Mouse (Mus musculus) midbrain, embryonic 16.5 days (tissue): ENCODE data around the gene L1cam. TPM values are rescaled to one million over a fixed set of nuclear protein-coding genes. Genes with fewer than 3 reads are reported as not detected.

Experiments used
- ATAC-seq: fragments of 200-750 bp; cut with Nextera tagmentation; 2 replicates; pipeline ENCODE4 v1.8.0; 2017; ENCODE audit warnings: moderate TSS enrichment
- H3K27ac ChIP-seq: fragments of 300-500 bp; sonication (generic); 2 replicates; pipeline ENCODE4 v1.5.1; 2014; ENCODE audit warnings: mild to moderate bottlenecking, low read length, mixed read lengths
- H3K27me3 ChIP-seq: fragments of 300-500 bp; sonication (generic); 2 replicates; pipeline ENCODE4 v1.6.1; 2014; ENCODE audit warnings: low read depth, low read length, mixed read lengths; ENCODE audit not compliant: control insufficient read depth, insufficient read depth
- H3K36me3 ChIP-seq: fragments of 300-500 bp; sonication (generic); 2 replicates; pipeline ENCODE4 v1.6.1; 2014; ENCODE audit warnings: mild to moderate bottlenecking, low read length, moderate library complexity, mixed read lengths; ENCODE audit not compliant: control insufficient read depth, insufficient read depth
- H3K4me1 ChIP-seq: fragments of 300-500 bp; sonication (generic); 2 replicates; pipeline ENCODE4 v1.6.1; 2014; ENCODE audit warnings: mild to moderate bottlenecking, low read length, mixed read lengths; ENCODE audit not compliant: control insufficient read depth, insufficient read depth
- H3K4me2 ChIP-seq: fragments of 300-500 bp; sonication (generic); 2 replicates; pipeline ENCODE4 v1.6.1; 2014; ENCODE audit warnings: mild to moderate bottlenecking, low read length, mixed read lengths
- H3K4me3 ChIP-seq: fragments of 300-500 bp; sonication (generic); 2 replicates; pipeline ENCODE4 v1.5.1; 2014; ENCODE audit warnings: low read depth, mild to moderate bottlenecking, low read length, moderate library complexity, mixed read lengths
- H3K9ac ChIP-seq: fragments of 300-500 bp; sonication (generic); 2 replicates; pipeline ENCODE4 v1.6.1; 2014; ENCODE audit warnings: low read depth, low read length, mixed read lengths
- H3K9me3 ChIP-seq: fragments of 300-500 bp; sonication (generic); replicated peaks from 2 replicates; pipeline ENCODE4 v1.6.1; 2014; ENCODE audit warnings: mild to moderate bottlenecking, low read length, mixed read lengths; ENCODE audit not compliant: control insufficient read depth, poor library complexity, severe bottlenecking
- WGBS: fragments of 180-500 bp; shearing (Covaris S2); extraction: QIAGEN DNeasy Blood & Tissue Kit; methylation state at CpG from one replicate; pipeline ENCODE4 v1.1.7; 2014; 5-methylcytosine and 5-hydroxymethylcytosine counted together
- polyA plus RNA-seq: library from polyadenylated mRNA; unstranded; fragments of >200 nt; fragmentation: Nextera tagmentation; extraction: Ambion mirVana; gene quantifications from 2 replicates; pipeline ENCODE4 v1.2.1, GENCODE M21; 2015

Gene L1cam
- 122 and 134 TPM in 2 replicates for polyA plus RNA-seq

DNA sequence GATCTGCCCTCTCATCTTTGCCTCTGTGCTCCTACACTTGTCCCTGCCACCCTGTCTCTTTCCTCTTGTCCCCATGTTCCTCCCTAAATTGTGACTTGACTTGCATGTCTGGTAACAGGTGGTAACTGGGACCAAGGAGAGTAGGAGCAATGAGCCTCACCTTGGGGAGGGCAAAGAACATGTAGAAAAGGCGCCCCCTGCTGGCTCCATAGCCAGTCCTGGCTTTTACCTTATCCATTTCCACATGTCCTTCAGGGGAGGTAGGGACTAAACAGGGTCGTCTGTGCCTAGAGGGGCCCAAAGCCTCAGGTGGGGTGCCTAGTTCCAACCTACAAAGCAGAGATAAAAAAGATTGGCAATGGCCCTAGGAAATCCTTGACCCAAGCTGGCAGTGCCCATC lies at the start of gene L1cam:
Gene L1cam, minus strand, starts transcription at position 387 of the 400 bp plus-strand sequence.
- Histone ChIP-seq H3K9ac (no peak within 1 kb of the TSS), H3K4me1 (no peaks in the 10 kb centered on the region), H3K4me2 (no peak within 1 kb of the TSS), H3K9me3 (no peaks in the 10 kb centered on the region), H3K27ac (no peak within 1 kb of the TSS), H3K27me3 (no peaks in the 10 kb centered on the region), H3K36me3 (no peaks in the 10 kb centered on the region), H3K4me3 (no peak within 1 kb of the TSS)
- WGBS = 18% methylated on average over 2 of the region's 2 CpGs
- no peak for ATAC-seq

DNA sequence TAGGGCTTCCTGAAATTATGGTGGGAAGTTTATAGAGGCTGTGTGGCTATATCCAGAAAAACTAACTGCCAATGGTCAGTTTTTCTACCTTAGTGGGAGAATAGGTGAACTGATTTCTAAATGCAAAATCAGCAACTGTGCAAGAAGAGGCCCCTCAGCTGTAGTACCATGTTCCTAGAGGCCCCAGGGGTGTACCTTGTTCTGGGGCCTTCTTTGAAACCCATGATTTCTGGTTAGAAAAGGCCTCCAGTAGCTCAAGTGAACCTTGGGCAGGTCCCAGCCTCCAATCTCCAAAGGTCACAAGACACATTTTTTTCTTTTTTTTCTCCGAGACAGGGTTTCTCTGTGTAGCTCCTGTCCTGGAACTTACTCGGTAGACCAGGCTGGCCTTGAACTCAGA lies 46.4 kb upstream of the L1cam start:
- Histone ChIP-seq H3K27ac (no peak overlapping the region), H3K9ac (no peak overlapping the region), H3K9me3 (no peaks in the 10 kb centered on the region), H3K4me1 (no peaks in the 10 kb centered on the region), H3K4me2 (no peak overlapping the region), H3K4me3 (no peak overlapping the region), H3K27me3 (no peaks in the 10 kb centered on the region), H3K36me3 (peaks cover 8% of the 10 kb centered on the region; the same call in 1 of the 2 replicates)
- WGBS = 81% methylated on average over 2 of the region's 2 CpGs
- no peak for ATAC-seq

- Histone ChIP-seq H3K27ac (no peak overlapping the region), H3K4me1 (no peaks in the 10 kb centered on the region), H3K27me3 (no peaks in the 10 kb centered on the region), H3K9ac (no peak overlapping the region), H3K9me3 (no peaks in the 10 kb centered on the region), H3K4me3 (no peak overlapping the region), H3K4me2 (no peak overlapping the region), H3K36me3 (peaks cover 8% of the 10 kb centered on the region; the same call in 1 of the 2 replicates)
- 100% methylated on average over 2 of the region's 2 CpGs for WGBS
- no peak for ATAC-seq
Measured at GRCm38 (mm10) chrX:73941860-73942259, 46.0 kb upstream of the L1cam start.

DNA sequence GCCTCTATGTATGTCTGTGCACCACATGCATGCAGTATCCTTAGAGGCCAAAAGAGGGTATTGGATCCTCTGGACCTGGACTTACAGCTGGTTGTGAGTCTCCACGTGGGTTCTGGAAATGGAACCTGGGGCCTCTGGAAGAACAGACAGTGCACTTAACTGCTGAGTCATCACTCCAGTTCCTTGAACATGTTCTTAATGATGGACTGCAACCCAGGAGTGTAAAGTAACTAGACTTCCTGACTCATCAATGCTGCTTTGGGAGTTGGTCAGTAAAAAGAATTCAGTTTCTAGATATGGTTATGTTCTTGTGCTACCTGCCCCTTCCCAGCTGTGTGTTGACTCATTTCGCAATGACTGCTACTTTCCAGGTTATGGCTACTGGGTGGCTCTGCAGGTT lies 36.0 kb upstream of the L1cam start:
- H3K4me2 ChIP-seq = no peak overlapping the region
- H3K9me3 ChIP-seq = no peaks in the 10 kb centered on the region
- H3K9ac ChIP-seq = no peak overlapping the region
- no peaks in the 10 kb centered on the region for H3K36me3 ChIP-seq
- H3K4me1 ChIP-seq = no peaks in the 10 kb centered on the region
- no peaks in the 10 kb centered on the region for H3K27me3 ChIP-seq
- H3K4me3 ChIP-seq = no peak overlapping the region
- ATAC-seq = no peak
- no peak overlapping the region for H3K27ac ChIP-seq
- 87% methylated on average over 2 of the region's 2 CpGs for WGBS

- 0 out of 2 replicates have a peak within 1 kb of the TSS, but pooled peaks have one; percentile 1 for H3K4me2 ChIP-seq
- H3K4me1 ChIP-seq = no peaks in the 10 kb centered on the region
- ATAC-seq = no peak
- no peaks in the 10 kb centered on the region for H3K9me3 ChIP-seq
- 44% methylated on average over 17 of the region's 17 CpGs for WGBS
- no peaks in the 10 kb centered on the region for H3K27me3 ChIP-seq
- H3K9ac ChIP-seq = no peak within 1 kb of the TSS
- no peak within 1 kb of the TSS for H3K4me3 ChIP-seq
- no peaks in the 10 kb centered on the region for H3K36me3 ChIP-seq
- no peak within 1 kb of the TSS for H3K27ac ChIP-seq
Measured at GRCm38 (mm10) chrX:73930402-73931062, 34.6 kb upstream of the L1cam start, which contains the start of gene Renbp. Gene Renbp (minus strand): TSS chrX:73930850.

GRCm38 (mm10) chrX:73922550-73922882 lies 26.6 kb upstream of the L1cam start:
- H3K9ac ChIP-seq = peak overlapping the region; percentile 70
- 0 out of 2 replicates have a peak, but pooled peaks cover 2% of the 10 kb centered on the region for H3K36me3 ChIP-seq
- peak overlapping the region; percentile 84 for H3K27ac ChIP-seq
- peak overlapping the region; percentile 60; the same call in 1 of the 2 replicates for H3K4me3 ChIP-seq
- no peaks in the 10 kb centered on the region for H3K9me3 ChIP-seq
- H3K4me2 ChIP-seq = peak overlapping the region; percentile 70
- 73% methylated on average over 8 of the region's 8 CpGs for WGBS
- H3K4me1 ChIP-seq = peaks cover 7% of the 10 kb centered on the region
- ATAC-seq = peak; percentile 31; the same call in 1 of the 2 replicates
- no peaks in the 10 kb centered on the region for H3K27me3 ChIP-seq

DNA sequence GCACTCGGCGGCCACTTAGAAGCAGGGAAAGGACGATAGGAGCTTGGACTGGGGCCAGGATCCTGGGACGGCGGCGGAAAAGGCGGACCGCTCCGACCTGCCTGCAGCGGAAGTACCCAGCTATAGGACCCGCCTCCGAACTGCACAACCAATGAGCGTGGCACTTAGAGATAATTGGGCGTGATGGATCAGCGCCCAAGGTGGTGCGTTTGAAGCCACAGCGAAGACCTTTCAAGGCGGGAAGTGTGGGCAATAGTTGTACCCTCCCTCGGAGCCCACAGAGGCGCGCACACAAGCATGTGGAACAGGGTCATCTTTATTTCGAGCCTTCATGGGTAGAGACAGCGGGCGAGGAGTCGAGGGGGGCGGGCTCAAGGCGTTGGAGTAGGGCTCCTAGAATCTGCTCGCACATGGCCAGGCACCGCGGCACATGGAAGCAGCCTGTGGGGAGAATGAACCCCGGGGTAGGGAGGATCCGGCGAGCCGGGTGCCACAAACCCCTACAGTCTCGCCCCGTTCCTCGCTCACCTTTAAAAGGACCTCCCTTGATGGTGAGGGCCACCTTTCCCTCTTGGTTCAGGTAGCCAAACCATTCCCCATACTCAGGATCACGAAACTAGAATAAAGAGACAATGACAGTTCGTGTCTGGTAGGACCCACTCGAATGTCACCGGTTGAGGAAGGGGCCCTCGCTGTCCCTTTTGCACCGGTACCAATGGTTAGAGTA lies 26.1 kb upstream of the L1cam start, which contains the start of the genes Arhgap4 and Naa10:
Gene Arhgap4, minus strand, starts transcription at position 48 of the 727 bp plus-strand sequence.
Gene Naa10, minus strand, starts transcription at position 122 of the 727 bp plus-strand sequence.
- Histone ChIP-seq H3K27me3 (no peaks in the 10 kb centered on the region), H3K4me1 (peaks cover 7% of the 10 kb centered on the region), H3K4me3 (peak within 1 kb of the TSS; percentile 60), H3K27ac (peak within 1 kb of the TSS; percentile 84), H3K36me3 (0 out of 2 replicates have a peak, but pooled peaks cover 2% of the 10 kb centered on the region), H3K4me2 (peak within 1 kb of the TSS; percentile 73), H3K9ac (peak within 1 kb of the TSS; percentile 70), H3K9me3 (no peaks in the 10 kb centered on the region)
- ATAC-seq = peak; percentile 99
- WGBS = 16% methylated on average over 43 of the region's 43 CpGs

GRCm38 (mm10) chrX:73921285-73921822 lies 25.4 kb upstream of the L1cam start:
- Histone ChIP-seq H3K4me2 (peak overlapping the region; percentile 73), H3K9me3 (no peaks in the 10 kb centered on the region), H3K27ac (peak overlapping the region; percentile 78), H3K36me3 (0 out of 2 replicates have a peak, but pooled peaks cover 2% of the 10 kb centered on the region), H3K4me1 (peaks cover 7% of the 10 kb centered on the region), H3K9ac (peak overlapping the region; percentile 70), H3K4me3 (peak overlapping the region; percentile 60), H3K27me3 (no peaks in the 10 kb centered on the region)
- WGBS = 16% methylated on average over 34 of the region's 34 CpGs
- peak; percentile 59 for ATAC-seq
